Mouse (Mus musculus) embryonic facial prominence, embryonic 10.5 days (tissue): Measurements from ENCODE around the gene Tlr2. TPM values are rescaled to one million over a fixed set of nuclear protein-coding genes. Genes with fewer than 3 reads are reported as not detected.

Experiments used
- DNase-seq: peaks from one replicate; pipeline ENCODE4 v3.0.0-alpha.2; 2017; ENCODE audit warnings: low spot score
- H3K27ac ChIP-seq: fragments of 300-500 bp; sonication (generic); replicated peaks from 2 replicates; pipeline ENCODE4 v1.5.1; 2016; ENCODE audit warnings: mild to moderate bottlenecking
- H3K27me3 ChIP-seq: fragments of 300-500 bp; sonication (generic); replicated peaks from 2 replicates; pipeline ENCODE4 v1.6.1; 2016; ENCODE audit warnings: low read depth, mild to moderate bottlenecking; ENCODE audit not compliant: poor library complexity, severe bottlenecking
- H3K36me3 ChIP-seq: fragments of 300-500 bp; sonication (generic); replicated peaks from 2 replicates; pipeline ENCODE4 v1.6.1; 2016; ENCODE audit warnings: mild to moderate bottlenecking, moderate library complexity
- H3K4me1 ChIP-seq: fragments of 300-500 bp; sonication (generic); 2 replicates; pipeline ENCODE4 v1.6.1; 2016
- H3K4me3 ChIP-seq: fragments of 300-500 bp; sonication (generic); 2 replicates; pipeline ENCODE4 v1.5.1; 2016; ENCODE audit warnings: mild to moderate bottlenecking, moderate library complexity
- H3K9me3 ChIP-seq: fragments of 300-500 bp; sonication (generic); 2 replicates; pipeline ENCODE4 v1.6.1; 2016; ENCODE audit warnings: mild to moderate bottlenecking
- WGBS: fragments of 180-500 bp; shearing (Covaris S2); methylation state at CpG from one replicate; pipeline ENCODE4 v1.1.7; 2016; 5-methylcytosine and 5-hydroxymethylcytosine counted together
- polyA plus RNA-seq: library from polyadenylated mRNA; unstranded; fragments of >200 nt; fragmentation: Nextera tagmentation; extraction: Ambion mirVana; gene quantifications from 2 replicates; pipeline ENCODE4 v1.2.1, GENCODE M21; 2016

Gene Tlr2
- polyA plus RNA-seq, 1 experiment from 2014 or later: 2.0 TPM

GRCm38 (mm10) chr3:83812863-83813262 lies 28.7 kb downstream of the Tlr2 start:
- Histone ChIP-seq H3K27ac (no peak overlapping the region), H3K4me3 (no peak overlapping the region), H3K9me3 (no peaks in the 10 kb centered on the region), H3K36me3 (no peaks in the 10 kb centered on the region), H3K4me1 (peaks cover 28% of the 10 kb centered on the region), H3K27me3 (no peaks in the 10 kb centered on the region)
- DNase-seq: no peak

- H3K4me3 ChIP-seq: no peak overlapping the region
- 82% methylated on average over 7 of the region's 7 CpGs for WGBS
- 0 out of 2 replicates have a peak overlapping the region, but pooled peaks have one; percentile 30 for H3K27ac ChIP-seq
- no peaks in the 10 kb centered on the region for H3K36me3 ChIP-seq
- no peaks in the 10 kb centered on the region for H3K9me3 ChIP-seq
- DNase-seq: no peak
- H3K27me3 ChIP-seq: no peaks in the 10 kb centered on the region
- peaks cover 27% of the 10 kb centered on the region for H3K4me1 ChIP-seq
These were observed 29.6 kb downstream of the Tlr2 start for GRCm38 (mm10) chr3:83811987-83812386.

DNA sequence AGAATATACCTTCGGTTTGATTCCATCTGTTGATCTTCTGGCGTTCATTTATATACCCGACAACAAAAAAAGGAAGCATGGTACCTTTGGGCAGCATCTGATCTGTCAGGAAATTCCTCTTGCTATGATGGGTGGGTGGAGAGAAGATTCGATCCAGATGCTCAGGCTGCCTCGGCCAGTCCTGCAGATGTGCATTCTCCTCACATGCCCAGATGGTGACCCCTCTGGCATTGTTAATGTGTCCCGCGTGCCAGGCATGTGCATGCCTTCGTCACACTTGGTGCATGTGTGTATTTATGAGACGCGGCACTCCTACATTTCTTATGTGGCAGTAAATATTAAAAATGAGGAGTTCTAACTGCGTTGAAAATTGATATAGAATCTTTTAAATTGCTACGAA lies 33.1 kb downstream of the Tlr2 start:
- Histone ChIP-seq H3K4me1 (peaks cover 17% of the 10 kb centered on the region), H3K9me3 (no peaks in the 10 kb centered on the region), H3K4me3 (no peak overlapping the region), H3K36me3 (no peaks in the 10 kb centered on the region), H3K27me3 (no peaks in the 10 kb centered on the region), H3K27ac (no peak overlapping the region)
- peak; percentile 65 for DNase-seq
- 62% methylated on average over 12 of the region's 12 CpGs for WGBS

DNA sequence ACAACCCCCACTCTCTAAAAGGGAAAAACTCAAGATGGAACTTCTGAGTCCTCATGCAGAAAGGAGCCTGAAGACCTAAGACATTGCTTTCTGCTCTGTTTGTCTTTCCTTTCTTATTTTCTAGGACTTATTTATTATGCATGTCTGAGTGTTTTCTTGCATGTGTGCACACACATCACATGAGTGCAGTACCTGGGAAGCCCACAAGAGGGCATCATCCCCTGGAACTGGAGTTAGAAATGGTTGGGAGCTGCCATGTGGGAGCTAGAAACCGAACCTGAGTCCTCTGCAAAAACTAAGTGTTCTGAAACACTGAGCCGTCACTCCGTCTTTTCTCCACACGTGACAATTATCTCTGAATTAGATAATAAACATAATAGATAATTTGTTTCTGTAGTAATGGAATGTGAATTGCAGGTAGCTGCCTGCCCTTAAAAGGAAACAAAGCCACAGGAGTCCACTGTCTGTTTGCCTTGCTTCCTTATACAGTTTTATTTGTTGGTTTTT lies 39.9 kb downstream of the Tlr2 start:
- no peak for DNase-seq
- peaks cover 12% of the 10 kb centered on the region for H3K4me1 ChIP-seq
- peaks cover 7% of the 10 kb centered on the region; the same call in 1 of the 2 replicates for H3K9me3 ChIP-seq
- no peaks in the 10 kb centered on the region for H3K36me3 ChIP-seq
- no peaks in the 10 kb centered on the region for H3K27me3 ChIP-seq
- H3K27ac ChIP-seq: no peak overlapping the region
- WGBS: 97% methylated on average over 4 of the region's 4 CpGs
- H3K4me3 ChIP-seq: no peak overlapping the region

DNA sequence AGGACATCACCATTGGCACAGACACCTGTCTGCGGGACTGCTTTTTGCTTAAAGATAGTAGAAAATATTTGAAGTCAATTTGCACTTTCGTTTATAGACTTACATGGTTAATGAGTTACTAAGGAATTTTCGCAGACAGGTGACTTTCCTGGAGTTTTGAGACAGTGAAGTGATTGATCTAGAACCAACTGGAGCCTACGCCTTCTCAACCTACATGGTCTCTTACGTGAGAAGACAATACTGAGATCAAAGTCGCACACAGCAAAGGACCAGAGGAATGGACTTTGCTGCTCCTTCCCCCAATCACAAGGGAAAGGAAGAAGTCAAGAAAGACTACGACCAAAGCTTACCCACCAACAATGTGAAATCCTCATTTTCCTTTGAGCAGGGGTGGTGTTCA lies 42.1 kb downstream of the Tlr2 start:
- Histone ChIP-seq H3K4me3 (no peak overlapping the region), H3K27ac (no peak overlapping the region), H3K4me1 (peaks cover 12% of the 10 kb centered on the region), H3K27me3 (no peaks in the 10 kb centered on the region), H3K9me3 (peaks cover 7% of the 10 kb centered on the region; the same call in 1 of the 2 replicates), H3K36me3 (no peaks in the 10 kb centered on the region)
- WGBS: 95% methylated on average over 7 of the region's 7 CpGs
- DNase-seq: no peak

DNA sequence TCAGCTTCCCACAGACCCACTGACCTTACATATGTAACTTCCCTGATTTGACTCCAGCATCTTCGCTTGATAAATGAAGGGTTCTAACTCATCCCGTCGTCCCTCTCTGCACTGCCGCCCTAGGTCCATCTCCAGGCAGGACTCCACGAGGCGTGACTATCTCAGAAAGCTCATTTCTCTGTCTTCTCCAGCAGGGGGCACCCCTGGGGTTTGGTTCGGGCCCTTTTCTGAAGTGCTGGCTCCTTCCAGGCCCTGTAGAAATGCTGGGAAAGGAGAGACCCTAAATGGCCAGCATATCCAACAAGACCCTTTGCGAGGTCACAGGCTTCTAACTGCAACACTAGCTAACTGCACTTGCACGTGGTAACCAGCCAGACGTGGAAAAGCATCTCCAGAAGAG lies 43.7 kb downstream of the Tlr2 start:
- Histone ChIP-seq H3K4me1 (peaks cover 12% of the 10 kb centered on the region), H3K27ac (0 out of 2 replicates have a peak overlapping the region, but pooled peaks have one; percentile 30), H3K36me3 (no peaks in the 10 kb centered on the region), H3K4me3 (no peak overlapping the region), H3K27me3 (no peaks in the 10 kb centered on the region), H3K9me3 (peaks cover 7% of the 10 kb centered on the region; the same call in 1 of the 2 replicates)
- WGBS: 4% methylated on average over 10 of the region's 10 CpGs
- DNase-seq: peak; percentile 81

DNA sequence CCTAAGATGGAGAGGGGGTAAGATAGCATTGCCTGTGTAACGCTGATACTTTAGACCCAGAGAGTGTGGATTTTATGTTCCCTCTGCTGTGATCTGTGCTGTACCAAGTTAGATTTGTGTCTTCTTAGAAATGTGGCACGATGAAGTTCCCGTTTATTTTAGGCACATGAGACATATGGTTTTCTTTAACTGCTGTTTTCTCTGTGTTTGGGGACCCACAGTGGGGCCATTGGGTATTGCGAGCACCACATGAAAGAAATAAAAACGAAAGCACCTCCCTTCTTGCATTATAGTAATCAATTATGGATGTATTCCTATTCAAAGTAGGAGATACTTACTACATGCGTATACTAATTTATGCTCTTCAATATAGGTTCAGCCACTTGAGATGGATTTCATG lies 44.5 kb downstream of the Tlr2 start:
- no peaks in the 10 kb centered on the region for H3K27me3 ChIP-seq
- 58% methylated on average over 6 of the region's 6 CpGs for WGBS
- H3K4me1 ChIP-seq: peaks cover 12% of the 10 kb centered on the region
- H3K27ac ChIP-seq: no peak overlapping the region
- no peak for DNase-seq
- peaks cover 5% of the 10 kb centered on the region; the same call in 1 of the 2 replicates for H3K9me3 ChIP-seq
- H3K36me3 ChIP-seq: no peaks in the 10 kb centered on the region
- no peak overlapping the region for H3K4me3 ChIP-seq

GRCm38 (mm10) chr3:83791444-83791843 lies 50.1 kb downstream of the Tlr2 start:
- Histone ChIP-seq H3K9me3 (peaks cover 4% of the 10 kb centered on the region; the same call in 1 of the 2 replicates), H3K36me3 (peaks cover 6% of the 10 kb centered on the region; the same call in 1 of the 2 replicates), H3K27me3 (peaks cover 31% of the 10 kb centered on the region), H3K27ac (no peak overlapping the region), H3K4me3 (no peak overlapping the region), H3K4me1 (peaks cover 22% of the 10 kb centered on the region)
- DNase-seq: no peak
- WGBS: 75% methylated on average over 3 of the region's 3 CpGs

DNA sequence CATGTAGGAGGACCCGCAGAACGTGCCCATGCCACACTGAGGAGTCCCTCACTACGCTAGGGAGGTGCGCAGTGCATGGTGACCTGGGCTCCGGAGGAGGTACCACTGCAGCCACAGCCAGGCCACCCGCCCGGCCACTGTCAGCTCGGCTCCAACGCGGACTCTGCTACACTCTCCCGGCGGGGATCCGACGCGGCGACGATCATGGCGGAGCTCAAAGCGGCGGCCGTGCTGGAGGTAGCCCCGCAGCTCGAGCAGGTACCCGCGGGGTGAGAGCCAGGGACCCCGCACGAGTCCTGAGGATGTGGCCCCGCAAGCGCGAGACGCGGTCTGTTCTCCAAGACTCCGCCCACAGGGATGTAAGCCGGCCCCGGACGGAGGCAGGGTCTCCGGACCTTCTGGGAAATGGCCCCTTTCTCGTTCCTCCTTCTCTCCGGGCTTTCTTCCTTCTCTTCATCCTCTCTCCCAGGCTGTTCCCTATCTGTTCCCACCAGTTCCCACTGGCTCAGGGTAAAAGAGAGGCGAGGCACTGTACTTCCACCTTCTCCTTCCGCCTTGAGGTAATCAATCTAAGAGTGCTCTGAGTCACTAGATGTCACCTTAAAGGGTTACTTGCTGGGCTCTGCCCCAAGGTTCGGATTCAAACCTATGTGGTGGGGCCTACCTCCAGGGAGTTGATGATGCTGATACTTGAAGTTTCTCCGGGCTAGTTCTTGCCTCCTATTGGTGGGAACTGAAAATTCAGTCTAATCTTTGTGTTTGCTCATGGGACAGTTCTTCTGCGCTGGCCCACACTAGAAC lies 51.7 kb downstream of the Tlr2 start:
- peaks cover 30% of the 10 kb centered on the region for H3K4me1 ChIP-seq
- peak overlapping the region; percentile 85 for H3K27ac ChIP-seq
- WGBS: 2% methylated on average over 44 of the region's 44 CpGs
- H3K27me3 ChIP-seq: peaks cover 31% of the 10 kb centered on the region
- peak; percentile 70 for DNase-seq
- peaks cover 6% of the 10 kb centered on the region; the same call in 1 of the 2 replicates for H3K36me3 ChIP-seq
- peaks cover 4% of the 10 kb centered on the region; the same call in 1 of the 2 replicates for H3K9me3 ChIP-seq
- H3K4me3 ChIP-seq: peak overlapping the region; percentile 73

DNA sequence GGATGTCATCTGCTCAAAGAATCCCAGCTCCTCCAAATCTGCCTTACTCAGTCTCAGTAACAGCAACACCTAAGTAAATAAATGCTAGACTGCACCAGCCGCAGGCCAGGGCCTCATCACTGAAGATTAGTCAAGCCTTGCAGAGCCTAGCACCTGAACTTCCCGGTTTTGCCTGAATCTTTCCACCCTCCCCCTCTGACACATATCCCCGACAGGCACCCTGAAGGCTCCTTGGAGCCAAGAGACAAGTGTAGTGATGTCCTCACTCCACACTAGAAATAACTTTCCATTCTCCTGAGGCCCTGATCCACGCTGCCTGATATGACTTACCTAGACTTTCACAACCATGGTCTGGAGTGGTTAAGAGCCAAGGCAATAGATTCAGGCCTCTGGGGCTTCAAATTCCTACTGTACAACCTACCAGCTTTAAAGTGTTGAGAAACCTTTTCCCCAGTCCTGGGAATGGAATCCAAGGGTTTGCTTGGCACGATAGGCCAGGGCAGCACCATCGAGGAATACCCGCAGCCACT lies 53.7 kb downstream of the Tlr2 start:
- Histone ChIP-seq H3K9me3 (peaks cover 4% of the 10 kb centered on the region; the same call in 1 of the 2 replicates), H3K27ac (no peak overlapping the region), H3K4me3 (no peak overlapping the region), H3K27me3 (peaks cover 31% of the 10 kb centered on the region), H3K4me1 (peaks cover 50% of the 10 kb centered on the region), H3K36me3 (peaks cover 6% of the 10 kb centered on the region; the same call in 1 of the 2 replicates)
- WGBS: 85% methylated on average over 7 of the region's 7 CpGs
- DNase-seq: no peak

DNA sequence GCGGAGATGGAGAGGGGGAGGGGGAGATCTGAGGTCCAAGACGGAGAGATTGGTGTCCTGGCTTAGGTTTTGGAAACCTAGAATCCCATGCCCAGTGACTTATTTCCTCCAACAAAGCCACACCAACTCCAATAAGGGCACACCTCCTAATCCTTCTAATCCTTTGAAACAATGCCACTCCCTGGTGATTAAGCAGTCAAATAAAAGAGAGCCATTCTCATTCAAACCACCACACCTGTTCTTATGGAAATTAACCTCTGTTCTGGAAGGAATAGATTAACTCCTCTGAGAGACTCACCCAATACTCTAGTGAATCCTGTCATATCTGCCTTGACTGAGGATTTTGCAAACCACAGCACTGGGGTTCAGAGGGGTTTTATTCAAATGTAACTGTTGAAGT lies 54.5 kb downstream of the Tlr2 start:
- H3K4me3 ChIP-seq: no peak overlapping the region
- H3K9me3 ChIP-seq: peaks cover 4% of the 10 kb centered on the region; the same call in 1 of the 2 replicates
- H3K27me3 ChIP-seq: peaks cover 36% of the 10 kb centered on the region
- peaks cover 55% of the 10 kb centered on the region for H3K4me1 ChIP-seq
- no peak for DNase-seq
- 65% methylated on average over 2 of the region's 2 CpGs for WGBS
- H3K36me3 ChIP-seq: peaks cover 6% of the 10 kb centered on the region; the same call in 1 of the 2 replicates
- no peak overlapping the region for H3K27ac ChIP-seq
